Mouse (Mus musculus): ENCODE measurements at regions not wholly inside any gene's neighbourhood (a gene's known extent, or its start where the extent isn't known, plus 50 kb on each side); places are given as distances from the start of the nearest gene placed in this dataset.

- no peaks in the 10 kb centered on the region for H3K27me3 ChIP-seq (replicated peaks; ENCODE audit: control insufficient read depth, insufficient read depth, low read length)
- no peaks in the 10 kb centered on the region for H3K9me3 ChIP-seq (ENCODE audit: control insufficient read depth, low read length)
- no peak overlapping the region for H3K4me3 ChIP-seq (ENCODE audit: low read depth, low read length)
- H3K27ac ChIP-seq (ENCODE audit: low read depth, low read length): no peak overlapping the region
- ATAC-seq (replicated peaks; ENCODE audit: low FRiP score) (no peak), DNase-seq (ENCODE audit: low spot score) (no peak)
- 78% methylated on average over 8 of the region's 8 CpGs for WGBS
- H3K4me1 ChIP-seq (replicated peaks; ENCODE audit: control insufficient read depth, insufficient read depth, low read length): no peaks in the 10 kb centered on the region
- H3K9ac ChIP-seq (ENCODE audit: low read depth, low read length): no peak overlapping the region
- H3K36me3 ChIP-seq (ENCODE audit: control insufficient read depth, insufficient read depth, low read length): no peaks in the 10 kb centered on the region
- no peak overlapping the region for H3K4me2 ChIP-seq
Observed at GRCm38 (mm10) chr19:56077491-56077890, 209.4 kb upstream of the Habp2 start.

GRCm38 (mm10) chr19:56086413-56087083 is 200.4 kb upstream of the Habp2 start:
- H3K4me3 ChIP-seq (ENCODE audit: low read depth, low read length): no peak overlapping the region
- ATAC-seq (replicated peaks; ENCODE audit: low FRiP score) (no peak), DNase-seq (ENCODE audit: low spot score) (no peak)
- no peaks in the 10 kb centered on the region for H3K36me3 ChIP-seq (ENCODE audit: control insufficient read depth, insufficient read depth, low read length)
- H3K9ac ChIP-seq (ENCODE audit: low read depth, low read length): no peak overlapping the region
- 87% methylated on average over 7 of the region's 7 CpGs for WGBS
- H3K27me3 ChIP-seq (replicated peaks; ENCODE audit: control insufficient read depth, insufficient read depth, low read length): no peaks in the 10 kb centered on the region
- no peaks in the 10 kb centered on the region for H3K9me3 ChIP-seq (ENCODE audit: control insufficient read depth, low read length)
- no peak overlapping the region for H3K27ac ChIP-seq (ENCODE audit: low read depth, low read length)
- H3K4me2 ChIP-seq: no peak overlapping the region
- no peaks in the 10 kb centered on the region for H3K4me1 ChIP-seq (replicated peaks; ENCODE audit: control insufficient read depth, insufficient read depth, low read length)

- H3K4me1 ChIP-seq (replicated peaks; ENCODE audit: control insufficient read depth, insufficient read depth, low read length): no peaks in the 10 kb centered on the region
- no peak for ATAC-seq (replicated peaks; ENCODE audit: low FRiP score)
- no peak for DNase-seq (ENCODE audit: low spot score)
- no peaks in the 10 kb centered on the region for H3K9me3 ChIP-seq (ENCODE audit: control insufficient read depth, low read length)
- H3K9ac ChIP-seq (ENCODE audit: low read depth, low read length): no peak overlapping the region
- no peaks in the 10 kb centered on the region for H3K27me3 ChIP-seq (replicated peaks; ENCODE audit: control insufficient read depth, insufficient read depth, low read length)
- H3K36me3 ChIP-seq (ENCODE audit: control insufficient read depth, insufficient read depth, low read length): no peaks in the 10 kb centered on the region
- no peak overlapping the region for H3K4me2 ChIP-seq
- H3K27ac ChIP-seq (ENCODE audit: low read depth, low read length): no peak overlapping the region
- 83% methylated on average over 6 of the region's 6 CpGs for WGBS
- no peak overlapping the region for H3K4me3 ChIP-seq (ENCODE audit: low read depth, low read length)
Observed at GRCm38 (mm10) chr19:56087127-56087526, 199.8 kb upstream of the Habp2 start.

GRCm38 (mm10) chr19:56089795-56090375 is 197.1 kb upstream of the Habp2 start:
- Histone ChIP-seq H3K9ac (ENCODE audit: low read depth, low read length) (no peak overlapping the region), H3K4me3 (ENCODE audit: low read depth, low read length) (no peak overlapping the region), H3K4me1 (replicated peaks; ENCODE audit: control insufficient read depth, insufficient read depth, low read length) (no peaks in the 10 kb centered on the region), H3K36me3 (ENCODE audit: control insufficient read depth, insufficient read depth, low read length) (no peaks in the 10 kb centered on the region), H3K27me3 (replicated peaks; ENCODE audit: control insufficient read depth, insufficient read depth, low read length) (no peaks in the 10 kb centered on the region), H3K27ac (ENCODE audit: low read depth, low read length) (no peak overlapping the region), H3K4me2 (no peak overlapping the region), H3K9me3 (ENCODE audit: control insufficient read depth, low read length) (no peaks in the 10 kb centered on the region)
- no peak for ATAC-seq (replicated peaks; ENCODE audit: low FRiP score)
- DNase-seq (ENCODE audit: low spot score): no peak
- WGBS: 74% methylated on average over 17 of the region's 17 CpGs

GRCm38 (mm10) chr19:56091581-56091980 is 195.4 kb upstream of the Habp2 start:
- no peaks in the 10 kb centered on the region for H3K36me3 ChIP-seq (ENCODE audit: control insufficient read depth, insufficient read depth, low read length)
- no peaks in the 10 kb centered on the region for H3K9me3 ChIP-seq (ENCODE audit: control insufficient read depth, low read length)
- no peaks in the 10 kb centered on the region for H3K4me1 ChIP-seq (replicated peaks; ENCODE audit: control insufficient read depth, insufficient read depth, low read length)
- H3K9ac ChIP-seq (ENCODE audit: low read depth, low read length): no peak overlapping the region
- 86% methylated on average over 5 of the region's 5 CpGs for WGBS
- DNase-seq (ENCODE audit: low spot score): no peak
- H3K4me3 ChIP-seq (ENCODE audit: low read depth, low read length): no peak overlapping the region
- H3K4me2 ChIP-seq: no peak overlapping the region
- H3K27ac ChIP-seq (ENCODE audit: low read depth, low read length): no peak overlapping the region
- no peak for ATAC-seq (replicated peaks; ENCODE audit: low FRiP score)
- no peaks in the 10 kb centered on the region for H3K27me3 ChIP-seq (replicated peaks; ENCODE audit: control insufficient read depth, insufficient read depth, low read length)

- no peak overlapping the region for H3K27ac ChIP-seq (ENCODE audit: low read depth, low read length)
- H3K27me3 ChIP-seq (replicated peaks; ENCODE audit: control insufficient read depth, insufficient read depth, low read length): no peaks in the 10 kb centered on the region
- WGBS: 69% methylated on average over 6 of the region's 6 CpGs
- DNase-seq (ENCODE audit: low spot score) (no peak), ATAC-seq (replicated peaks; ENCODE audit: low FRiP score) (no peak)
- no peaks in the 10 kb centered on the region for H3K4me1 ChIP-seq (replicated peaks; ENCODE audit: control insufficient read depth, insufficient read depth, low read length)
- no peak overlapping the region for H3K9ac ChIP-seq (ENCODE audit: low read depth, low read length)
- H3K9me3 ChIP-seq (ENCODE audit: control insufficient read depth, low read length): no peaks in the 10 kb centered on the region
- no peak overlapping the region for H3K4me2 ChIP-seq
- no peaks in the 10 kb centered on the region for H3K36me3 ChIP-seq (ENCODE audit: control insufficient read depth, insufficient read depth, low read length)
- no peak overlapping the region for H3K4me3 ChIP-seq (ENCODE audit: low read depth, low read length)
Observed at GRCm38 (mm10) chr19:56095873-56096272, 191.1 kb upstream of the Habp2 start.

GRCm38 (mm10) chr19:56099725-56100124 is 187.2 kb upstream of the Habp2 start:
- H3K4me3 ChIP-seq (ENCODE audit: low read depth, low read length): no peak overlapping the region
- H3K4me1 ChIP-seq (replicated peaks; ENCODE audit: control insufficient read depth, insufficient read depth, low read length): no peaks in the 10 kb centered on the region
- H3K9me3 ChIP-seq (ENCODE audit: control insufficient read depth, low read length): no peaks in the 10 kb centered on the region
- no peak overlapping the region for H3K4me2 ChIP-seq
- H3K27ac ChIP-seq (ENCODE audit: low read depth, low read length): no peak overlapping the region
- no peak overlapping the region for H3K9ac ChIP-seq (ENCODE audit: low read depth, low read length)
- DNase-seq (ENCODE audit: low spot score) (no peak), ATAC-seq (replicated peaks; ENCODE audit: low FRiP score) (no peak)
- H3K27me3 ChIP-seq (replicated peaks; ENCODE audit: control insufficient read depth, insufficient read depth, low read length): no peaks in the 10 kb centered on the region
- 76% methylated on average over 9 of the region's 9 CpGs for WGBS
- no peaks in the 10 kb centered on the region for H3K36me3 ChIP-seq (ENCODE audit: control insufficient read depth, insufficient read depth, low read length)

GRCm38 (mm10) chr19:56100131-56100872 is 186.6 kb upstream of the Habp2 start:
- Histone ChIP-seq H3K27ac (ENCODE audit: low read depth, low read length) (no peak overlapping the region), H3K9me3 (ENCODE audit: control insufficient read depth, low read length) (no peaks in the 10 kb centered on the region), H3K4me1 (replicated peaks; ENCODE audit: control insufficient read depth, insufficient read depth, low read length) (no peaks in the 10 kb centered on the region), H3K9ac (ENCODE audit: low read depth, low read length) (no peak overlapping the region), H3K36me3 (ENCODE audit: control insufficient read depth, insufficient read depth, low read length) (no peaks in the 10 kb centered on the region), H3K4me2 (no peak overlapping the region), H3K27me3 (replicated peaks; ENCODE audit: control insufficient read depth, insufficient read depth, low read length) (no peaks in the 10 kb centered on the region), H3K4me3 (ENCODE audit: low read depth, low read length) (no peak overlapping the region)
- DNase-seq (ENCODE audit: low spot score): no peak
- no peak for ATAC-seq (replicated peaks; ENCODE audit: low FRiP score)
- 63% methylated on average over 4 of the region's 4 CpGs for WGBS

Data from liver, embryonic 11.5 days (tissue).